Mouse (Mus musculus) erythroblast, embryonic 14.5 days (primary cell): ENCODE measurements around the gene Kif20b.

Source experiments
- GATA1 ChIP-seq: IDR thresholded peaks from 2 replicates; pipeline ENCODE4 v1.6.1; 2012; ENCODE audit warnings: low read length, inconsistent platforms, mixed read lengths
- TAL1 ChIP-seq: IDR thresholded peaks from 3 replicates; pipeline ENCODE4 v1.6.1; 2012; ENCODE audit warnings: low read length, inconsistent platforms, mixed read lengths

DNA sequence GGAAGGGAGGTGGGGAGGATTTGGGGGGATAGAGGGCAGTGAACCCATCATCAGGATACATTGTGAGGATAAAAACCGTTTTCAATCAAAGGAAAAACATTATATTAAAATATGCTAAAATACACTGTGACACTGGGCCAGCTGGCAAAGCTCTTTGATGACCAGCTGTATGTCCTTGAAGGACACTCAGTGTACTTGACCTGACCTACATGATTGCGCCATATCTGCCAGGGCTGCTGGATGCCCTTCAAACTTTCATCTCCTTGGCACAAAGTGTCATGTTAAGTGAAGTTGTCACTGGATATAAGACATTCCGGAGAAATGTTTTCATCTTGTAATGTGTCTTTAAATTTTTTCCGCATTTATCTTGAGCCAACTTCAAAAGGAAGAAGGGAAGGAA, 23.2 kb upstream of the Kif20b start:
- TF ChIP-seq GATA1 (no peak), TAL1 (no peak)
